In the genomic region with DNA sequence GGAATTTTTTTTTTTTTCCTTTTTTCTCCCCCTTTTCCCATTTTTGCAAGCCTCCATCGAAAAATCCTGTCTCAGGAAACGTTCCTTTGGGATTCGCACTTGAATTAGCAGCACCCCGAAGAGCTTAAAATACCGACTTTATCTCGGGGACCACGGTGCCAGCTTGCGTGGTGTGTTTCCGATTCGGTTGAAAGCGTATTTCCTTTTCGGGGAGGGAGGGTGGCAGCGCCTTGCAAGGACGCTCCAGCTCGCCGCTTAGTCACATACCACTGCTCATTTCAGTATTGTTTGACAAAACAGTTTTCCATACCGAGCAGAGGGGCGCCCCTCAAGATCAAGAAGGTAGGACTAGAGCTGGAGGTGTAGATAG, we compare ENCODE assay signal across 8 mouse cellular contexts. TPM values are rescaled to one million over a fixed set of nuclear protein-coding genes. Genes with fewer than 3 reads are reported as not detected.
DNase-seq lines count a peak whose midpoint lies in the region; ATAC-seq and TF ChIP-seq lines count a peak whose summit lies in the region.

No protein-coding gene starts in this region.

- H3K9me3 ChIP-seq in forebrain, postnatal 0 days (ENCODE audit: low read length) = no peaks in the 10 kb centered on the region
- no peaks in the 10 kb centered on the region for H3K9me3 ChIP-seq in intestine, embryonic 14.5 days (ENCODE audit: control insufficient read depth, low read length)
- no peaks in the 10 kb centered on the region for H3K9me3 ChIP-seq in limb, embryonic 13.5 days
- no peaks in the 10 kb centered on the region for H3K9me3 ChIP-seq in midbrain, embryonic 15.5 days
- H3K9me3 ChIP-seq in stomach, postnatal 0 days (ENCODE audit: control insufficient read depth, low read length) = no peaks in the 10 kb centered on the region

- peaks cover 26% of the 10 kb centered on the region for H3K4me1 ChIP-seq in forebrain, postnatal 0 days (ENCODE audit: insufficient read depth)
- peaks cover 43% of the 10 kb centered on the region for H3K4me1 ChIP-seq in intestine, embryonic 14.5 days (replicated peaks; ENCODE audit: control insufficient read depth, insufficient read depth, low read length)
- H3K4me1 ChIP-seq in limb, embryonic 13.5 days = peaks cover 51% of the 10 kb centered on the region
- peaks cover 46% of the 10 kb centered on the region for H3K4me1 ChIP-seq in midbrain, embryonic 15.5 days
- H3K4me1 ChIP-seq in stomach, postnatal 0 days (replicated peaks; ENCODE audit: control insufficient read depth, insufficient read depth) = peaks cover 13% of the 10 kb centered on the region

- TF ChIP-seq CTCF in forebrain, postnatal 0 days (IDR thresholded peaks at IDR 0.05; ENCODE audit: low read depth) = no peak
- TF ChIP-seq CTCF in stomach, postnatal 0 days (IDR thresholded peaks at IDR 0.05; ENCODE audit: low read depth) = no peak

- peak overlapping the region; percentile 92 for H3K4me3 ChIP-seq in forebrain, postnatal 0 days (ENCODE audit: low read depth, low read length)
- H3K4me3 ChIP-seq in intestine, embryonic 14.5 days (ENCODE audit: low read depth, low read length) = peak overlapping the region; percentile 99
- H3K4me3 ChIP-seq in limb, embryonic 13.5 days = peak overlapping the region; percentile 97
- H3K4me3 ChIP-seq in midbrain, embryonic 15.5 days = peak overlapping the region; percentile 73
- peak overlapping the region; percentile 98 for H3K4me3 ChIP-seq in stomach, postnatal 0 days (ENCODE audit: low read depth, low read length)

- 0 out of 2 replicates have a peak, but pooled peaks cover 3% of the 10 kb centered on the region for H3K36me3 ChIP-seq in forebrain, postnatal 0 days (ENCODE audit: insufficient read depth)
- no peaks in the 10 kb centered on the region; the same call in 1 of the 2 replicates for H3K36me3 ChIP-seq in intestine, embryonic 14.5 days (ENCODE audit: control insufficient read depth, insufficient read depth, low read length)
- H3K36me3 ChIP-seq in limb, embryonic 13.5 days = no peaks in the 10 kb centered on the region
- H3K36me3 ChIP-seq in midbrain, embryonic 15.5 days (replicated peaks) = no peaks in the 10 kb centered on the region
- no peaks in the 10 kb centered on the region for H3K36me3 ChIP-seq in stomach, postnatal 0 days (ENCODE audit: control insufficient read depth, insufficient read depth, low read length)

- H3K9ac ChIP-seq in forebrain, postnatal 0 days = peak overlapping the region; percentile 92
- peak overlapping the region; percentile 88 for H3K9ac ChIP-seq in intestine, embryonic 14.5 days (ENCODE audit: low read length)
- H3K9ac ChIP-seq in limb, embryonic 13.5 days = peak overlapping the region; percentile 96
- peak overlapping the region; percentile 93 for H3K9ac ChIP-seq in midbrain, embryonic 15.5 days
- peak overlapping the region; percentile 98 for H3K9ac ChIP-seq in stomach, postnatal 0 days (ENCODE audit: low read length)

- ATAC-seq in forebrain, postnatal 0 days = no peak
- ATAC-seq in intestine, embryonic 14.5 days (replicated peaks; ENCODE audit: low FRiP score, low TSS enrichment, low read depth) = no peak
- ATAC-seq in limb, embryonic 13.5 days (ENCODE audit: low FRiP score, low read depth) = no peak
- no peak for ATAC-seq in midbrain, embryonic 15.5 days (replicated peaks)
- no peak for ATAC-seq in stomach, postnatal 0 days (ENCODE audit: low FRiP score, low TSS enrichment)

- H3K27me3 ChIP-seq in forebrain, postnatal 0 days (ENCODE audit: insufficient read depth, low read length) = no peaks in the 10 kb centered on the region
- peaks cover 3% of the 10 kb centered on the region; the same call in 1 of the 2 replicates for H3K27me3 ChIP-seq in intestine, embryonic 14.5 days (replicated peaks; ENCODE audit: control insufficient read depth, insufficient read depth, low read length)
- H3K27me3 ChIP-seq in limb, embryonic 13.5 days = peaks cover 13% of the 10 kb centered on the region
- H3K27me3 ChIP-seq in midbrain, embryonic 15.5 days (replicated peaks) = 0 out of 2 replicates have a peak, but pooled peaks cover 7% of the 10 kb centered on the region
- no peaks in the 10 kb centered on the region for H3K27me3 ChIP-seq in stomach, postnatal 0 days (ENCODE audit: control insufficient read depth, insufficient read depth, low read length)

- TF ChIP-seq EP300 in stomach, postnatal 0 days (optimal IDR thresholded peaks at IDR 0.05) = no peak

- under 1% methylated on average over 18 of the region's 18 CpGs for WGBS in forebrain, postnatal 0 days
- WGBS in intestine, embryonic 14.5 days = under 1% methylated on average over 18 of the region's 18 CpGs
- under 1% methylated on average over 18 of the region's 18 CpGs for WGBS in limb, embryonic 13.5 days
- WGBS in midbrain, embryonic 15.5 days = under 1% methylated on average over 18 of the region's 18 CpGs
- WGBS in stomach, postnatal 0 days = 0% methylated on average over 18 of the region's 18 CpGs

- peak overlapping the region; percentile 98 for H3K27ac ChIP-seq in forebrain, postnatal 0 days (ENCODE audit: low read depth, low read length)
- peak overlapping the region; percentile 95 for H3K27ac ChIP-seq in intestine, embryonic 14.5 days (ENCODE audit: low read depth)
- peak overlapping the region; percentile 95 for H3K27ac ChIP-seq in limb, embryonic 13.5 days
- peak overlapping the region; percentile 96 for H3K27ac ChIP-seq in midbrain, embryonic 15.5 days
- H3K27ac ChIP-seq in stomach, postnatal 0 days (replicated peaks) = peak overlapping the region; percentile 98

- peak overlapping the region; percentile 80 for H3K4me2 ChIP-seq in forebrain, postnatal 0 days (ENCODE audit: low read depth)
- H3K4me2 ChIP-seq in intestine, embryonic 14.5 days (ENCODE audit: low read length) = peak overlapping the region; percentile 71
- H3K4me2 ChIP-seq in limb, embryonic 13.5 days (replicated peaks) = peak overlapping the region; percentile 76
- peak overlapping the region; percentile 62 for H3K4me2 ChIP-seq in midbrain, embryonic 15.5 days
- H3K4me2 ChIP-seq in stomach, postnatal 0 days (replicated peaks; ENCODE audit: low read depth) = peak overlapping the region; percentile 73

- DNase-seq in layer of hippocampus, adult 18-20 months (ENCODE audit: low spot score in 2 of 2) = peak; percentile 40 to 67
- no peak for DNase-seq in layer of hippocampus, adult 9-10 months (ENCODE audit: low spot score)
- DNase-seq in c-Kit-positive CD71-positive TER-119-positive erythroid progenitor cells, embryonic 14.5 days (ENCODE audit: low spot score) = peak; percentile 73
- DNase-seq in forebrain, postnatal 0 days = peak; percentile 58
- DNase-seq in intestine, embryonic 14.5 days (ENCODE audit: low spot score) = no peak
- peak; percentile 52 for DNase-seq in stomach, postnatal 0 days (ENCODE audit: low spot score)

RNA-seq across cellular contexts. Expression of gene Mapk14, which starts 1.2 kb away (rescaled TPM):
- 10 to 100 TPM; 75.0 to 80.5 TPM for total RNA-seq in layer of hippocampus, adult 18-20 months (2021)
- 28.7 and 33.5 TPM in 2 replicates for total RNA-seq in forebrain, postnatal 0 days (2014; rRNA removed)
- 16.6 and 20.4 TPM in 2 replicates for polyA plus RNA-seq in forebrain, postnatal 0 days (2015; fragmentation: Nextera tagmentation; extraction: Ambion mirVana)
- polyA plus RNA-seq in intestine, embryonic 14.5 days (2014; fragmentation: Nextera tagmentation; extraction: Ambion mirVana) = 60.7 and 62.6 TPM in 2 replicates
- polyA plus RNA-seq in limb, embryonic 13.5 days (2015; fragmentation: Nextera tagmentation; extraction: Ambion mirVana) = 37.1 and 37.8 TPM in 2 replicates
- polyA plus RNA-seq in midbrain, embryonic 15.5 days (2015; fragmentation: Nextera tagmentation; extraction: Ambion mirVana) = 27.5 and 27.7 TPM in 2 replicates
- polyA plus RNA-seq in stomach, postnatal 0 days (2015; fragmentation: Nextera tagmentation; extraction: Ambion mirVana) = 31.4 and 33.4 TPM in 2 replicates

RNA-seq across cellular contexts. Expression of gene Slc26a8, which starts 2.3 kb away (rescaled TPM):
- total RNA-seq in layer of hippocampus, adult 18-20 months (2021) = 1 to 10 TPM; 5.4 to 6.4 TPM
- 2.0 and 3.3 TPM in 2 replicates for total RNA-seq in forebrain, postnatal 0 days (2014; rRNA removed)
- polyA plus RNA-seq in forebrain, postnatal 0 days (2015; fragmentation: Nextera tagmentation; extraction: Ambion mirVana) = 1.3 and 1.8 TPM in 2 replicates
- 0.35 and 0.55 TPM in 2 replicates for polyA plus RNA-seq in intestine, embryonic 14.5 days (2014; fragmentation: Nextera tagmentation; extraction: Ambion mirVana)
- 0.98 and 1.2 TPM in 2 replicates for polyA plus RNA-seq in limb, embryonic 13.5 days (2015; fragmentation: Nextera tagmentation; extraction: Ambion mirVana)
- polyA plus RNA-seq in midbrain, embryonic 15.5 days (2015; fragmentation: Nextera tagmentation; extraction: Ambion mirVana) = 1.4 and 1.5 TPM in 2 replicates
- 0.24 and 0.50 TPM in 2 replicates for polyA plus RNA-seq in stomach, postnatal 0 days (2015; fragmentation: Nextera tagmentation; extraction: Ambion mirVana)

RNA-seq across cellular contexts. Expression of gene AC170998.1, which starts 33.6 kb away (rescaled TPM):
- 1 to 10 TPM; 2.1 to 3.1 TPM for total RNA-seq in layer of hippocampus, adult 18-20 months (2021)
- 1.2 and 5.6 TPM in 2 replicates for total RNA-seq in forebrain, postnatal 0 days (2014; rRNA removed)
- polyA plus RNA-seq in forebrain, postnatal 0 days (2015; fragmentation: Nextera tagmentation; extraction: Ambion mirVana) = 1.7 TPM in 1 of 2 replicates, not detected in the other
- 4.0 and 4.7 TPM in 2 replicates for polyA plus RNA-seq in intestine, embryonic 14.5 days (2014; fragmentation: Nextera tagmentation; extraction: Ambion mirVana)
- polyA plus RNA-seq in limb, embryonic 13.5 days (2015; fragmentation: Nextera tagmentation; extraction: Ambion mirVana) = 3.2 and 3.7 TPM in 2 replicates
- 2.4 TPM in 2 replicates for polyA plus RNA-seq in midbrain, embryonic 15.5 days (2015; fragmentation: Nextera tagmentation; extraction: Ambion mirVana)
- 1.0 and 1.2 TPM in 2 replicates for polyA plus RNA-seq in stomach, postnatal 0 days (2015; fragmentation: Nextera tagmentation; extraction: Ambion mirVana)

Comparison
In these comparisons a context has a peak if more than half of its experiments do, and no peak if none do; other contexts are left out.
1. DNase-seq: peak in layer of hippocampus, adult 18-20 months (2 of 2), c-Kit-positive CD71-positive TER-119-positive erythroid progenitor cells, embryonic 14.5 days (single experiment), forebrain, postnatal 0 days (single experiment) and stomach, postnatal 0 days (single experiment); none in layer of hippocampus, adult 9-10 months (single experiment) and intestine, embryonic 14.5 days (single experiment).
2. Peak in every context shown above with its lines, with median percentiles within 50 percentile points of each other: H3K27ac ChIP-seq, H3K4me2 ChIP-seq, H3K4me3 ChIP-seq and H3K9ac ChIP-seq.